Mouse (Mus musculus): ENCODE measurements around the gene Il1r2. TPM values are rescaled to one million over a fixed set of nuclear protein-coding genes. Genes with fewer than 3 reads are reported as not detected.
A peak's percentile ranks its signal among the peaks of the same experiment; 100 is the strongest.

The Il1r2 gene
- polyA plus RNA-seq, 1 experiment from 2014 or later: 2.2 TPM

GRCm38 (mm10) chr1:40106719-40107118 lies 32.8 kb downstream of the Il1r2 start:
- WGBS: 64% methylated on average over 4 of the region's 4 CpGs
- no peaks in the 10 kb centered on the region for H3K27me3 ChIP-seq (ENCODE audit: control insufficient read depth, insufficient read depth, low read length)
- H3K36me3 ChIP-seq (ENCODE audit: control insufficient read depth, insufficient read depth): no peaks in the 10 kb centered on the region
- no peaks in the 10 kb centered on the region for H3K4me1 ChIP-seq (ENCODE audit: control insufficient read depth, insufficient read depth, low read length)
- H3K9me3 ChIP-seq (replicated peaks; ENCODE audit: control insufficient read depth, low read length): no peaks in the 10 kb centered on the region
- no peak overlapping the region for H3K9ac ChIP-seq (ENCODE audit: low read length)
- no peak overlapping the region for H3K27ac ChIP-seq (ENCODE audit: low read length)
- no peak overlapping the region for H3K4me2 ChIP-seq (ENCODE audit: low read depth, low read length)
- ATAC-seq (replicated peaks; ENCODE audit: extremely low read depth, insufficient read depth, low FRiP score): 0 out of 2 replicates have a peak, but pooled peaks have one; percentile 23
- H3K4me3 ChIP-seq (ENCODE audit: low read length): no peak overlapping the region

GRCm38 (mm10) chr1:40107971-40108749 lies 34.3 kb downstream of the Il1r2 start:
- Histone ChIP-seq H3K9me3 (replicated peaks; ENCODE audit: control insufficient read depth, low read length) (no peaks in the 10 kb centered on the region), H3K27me3 (ENCODE audit: control insufficient read depth, insufficient read depth, low read length) (no peaks in the 10 kb centered on the region), H3K4me1 (ENCODE audit: control insufficient read depth, insufficient read depth, low read length) (no peaks in the 10 kb centered on the region), H3K27ac (ENCODE audit: low read length) (no peak overlapping the region), H3K4me2 (ENCODE audit: low read depth, low read length) (no peak overlapping the region), H3K4me3 (ENCODE audit: low read length) (no peak overlapping the region), H3K9ac (ENCODE audit: low read length) (no peak overlapping the region), H3K36me3 (ENCODE audit: control insufficient read depth, insufficient read depth) (no peaks in the 10 kb centered on the region)
- ATAC-seq (replicated peaks; ENCODE audit: extremely low read depth, insufficient read depth, low FRiP score): no peak
- 74% methylated on average over 5 of the region's 5 CpGs for WGBS

GRCm38 (mm10) chr1:40109736-40110135 lies 35.9 kb downstream of the Il1r2 start:
- H3K4me3 ChIP-seq (ENCODE audit: low read length): no peak overlapping the region
- no peak overlapping the region for H3K9ac ChIP-seq (ENCODE audit: low read length)
- H3K27me3 ChIP-seq (ENCODE audit: control insufficient read depth, insufficient read depth, low read length): no peaks in the 10 kb centered on the region
- WGBS: 53% methylated on average over 6 of the region's 6 CpGs
- H3K4me1 ChIP-seq (ENCODE audit: control insufficient read depth, insufficient read depth, low read length): no peaks in the 10 kb centered on the region
- no peak overlapping the region for H3K27ac ChIP-seq (ENCODE audit: low read length)
- no peak overlapping the region for H3K4me2 ChIP-seq (ENCODE audit: low read depth, low read length)
- H3K36me3 ChIP-seq (ENCODE audit: control insufficient read depth, insufficient read depth): no peaks in the 10 kb centered on the region
- ATAC-seq (replicated peaks; ENCODE audit: extremely low read depth, insufficient read depth, low FRiP score): no peak
- no peaks in the 10 kb centered on the region for H3K9me3 ChIP-seq (replicated peaks; ENCODE audit: control insufficient read depth, low read length)

DNA sequence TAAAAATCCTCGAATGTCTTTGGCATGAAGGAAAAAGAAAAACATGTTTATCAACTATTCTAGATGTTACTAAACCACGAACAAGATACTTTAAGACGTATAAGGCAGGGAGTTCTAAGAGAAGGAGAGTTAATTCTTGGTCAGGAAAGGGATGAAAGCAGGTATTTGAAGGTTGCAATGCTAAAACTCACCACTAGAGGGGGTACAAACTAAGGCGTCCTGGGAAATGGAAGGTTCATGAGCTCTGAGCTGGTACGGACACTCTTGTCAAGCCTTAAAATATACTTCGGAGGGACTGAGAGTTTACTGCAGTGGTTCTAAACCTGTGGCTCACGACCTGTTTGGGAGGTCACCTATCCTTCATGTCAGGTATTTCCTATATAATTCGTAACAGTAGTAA lies 41.4 kb downstream of the Il1r2 start:
- Histone ChIP-seq H3K36me3 (ENCODE audit: control insufficient read depth, insufficient read depth) (no peaks in the 10 kb centered on the region), H3K27ac (ENCODE audit: low read length) (no peak overlapping the region), H3K4me2 (ENCODE audit: low read depth, low read length) (no peak overlapping the region), H3K9me3 (replicated peaks; ENCODE audit: control insufficient read depth, low read length) (no peaks in the 10 kb centered on the region), H3K27me3 (ENCODE audit: control insufficient read depth, insufficient read depth, low read length) (no peaks in the 10 kb centered on the region), H3K9ac (ENCODE audit: low read length) (no peak overlapping the region), H3K4me1 (ENCODE audit: control insufficient read depth, insufficient read depth, low read length) (no peaks in the 10 kb centered on the region), H3K4me3 (ENCODE audit: low read length) (no peak overlapping the region)
- 44% methylated on average over 8 of the region's 8 CpGs for WGBS
- no peak for ATAC-seq (replicated peaks; ENCODE audit: extremely low read depth, insufficient read depth, low FRiP score)

GRCm38 (mm10) chr1:40116422-40116821 lies 42.5 kb downstream of the Il1r2 start:
- ATAC-seq (replicated peaks; ENCODE audit: extremely low read depth, insufficient read depth, low FRiP score): peak; percentile 28; the same call in 1 of the 2 replicates
- no peaks in the 10 kb centered on the region for H3K4me1 ChIP-seq (ENCODE audit: control insufficient read depth, insufficient read depth, low read length)
- no peak overlapping the region for H3K4me3 ChIP-seq (ENCODE audit: low read length)
- H3K9me3 ChIP-seq (replicated peaks; ENCODE audit: control insufficient read depth, low read length): no peaks in the 10 kb centered on the region
- H3K36me3 ChIP-seq (ENCODE audit: control insufficient read depth, insufficient read depth): no peaks in the 10 kb centered on the region
- no peak overlapping the region for H3K27ac ChIP-seq (ENCODE audit: low read length)
- H3K9ac ChIP-seq (ENCODE audit: low read length): no peak overlapping the region
- H3K27me3 ChIP-seq (ENCODE audit: control insufficient read depth, insufficient read depth, low read length): no peaks in the 10 kb centered on the region
- no peak overlapping the region for H3K4me2 ChIP-seq (ENCODE audit: low read depth, low read length)
- 5% methylated on average over 8 of the region's 8 CpGs for WGBS

- H3K27ac ChIP-seq (ENCODE audit: low read length): no peak overlapping the region
- H3K9me3 ChIP-seq (replicated peaks; ENCODE audit: control insufficient read depth, low read length): no peaks in the 10 kb centered on the region
- no peak overlapping the region for H3K4me3 ChIP-seq (ENCODE audit: low read length)
- no peaks in the 10 kb centered on the region for H3K4me1 ChIP-seq (ENCODE audit: control insufficient read depth, insufficient read depth, low read length)
- no peak overlapping the region for H3K9ac ChIP-seq (ENCODE audit: low read length)
- no peak overlapping the region for H3K4me2 ChIP-seq (ENCODE audit: low read depth, low read length)
- no peak for ATAC-seq (replicated peaks; ENCODE audit: extremely low read depth, insufficient read depth, low FRiP score)
- H3K27me3 ChIP-seq (ENCODE audit: control insufficient read depth, insufficient read depth, low read length): no peaks in the 10 kb centered on the region
- WGBS: 48% methylated on average over 9 of the region's 10 CpGs
- H3K36me3 ChIP-seq (ENCODE audit: control insufficient read depth, insufficient read depth): no peaks in the 10 kb centered on the region
Measured at GRCm38 (mm10) chr1:40117565-40117964, 43.7 kb downstream of the Il1r2 start.

GRCm38 (mm10) chr1:40124237-40124636 lies 50.4 kb downstream of the Il1r2 start:
- Histone ChIP-seq H3K4me2 (ENCODE audit: low read depth, low read length) (no peak overlapping the region), H3K9ac (ENCODE audit: low read length) (no peak overlapping the region), H3K4me1 (ENCODE audit: control insufficient read depth, insufficient read depth, low read length) (no peaks in the 10 kb centered on the region), H3K9me3 (replicated peaks; ENCODE audit: control insufficient read depth, low read length) (no peaks in the 10 kb centered on the region), H3K27ac (ENCODE audit: low read length) (no peak overlapping the region), H3K4me3 (ENCODE audit: low read length) (no peak overlapping the region), H3K36me3 (ENCODE audit: control insufficient read depth, insufficient read depth) (no peaks in the 10 kb centered on the region), H3K27me3 (ENCODE audit: control insufficient read depth, insufficient read depth, low read length) (no peaks in the 10 kb centered on the region)
- WGBS: 54% methylated on average over 4 of the region's 4 CpGs
- no peak for ATAC-seq (replicated peaks; ENCODE audit: extremely low read depth, insufficient read depth, low FRiP score)

GRCm38 (mm10) chr1:40128481-40128880 lies 54.6 kb downstream of the Il1r2 start:
- no peak overlapping the region for H3K27ac ChIP-seq (ENCODE audit: low read length)
- H3K4me1 ChIP-seq (ENCODE audit: control insufficient read depth, insufficient read depth, low read length): no peaks in the 10 kb centered on the region
- H3K4me2 ChIP-seq (ENCODE audit: low read depth, low read length): no peak overlapping the region
- no peak overlapping the region for H3K4me3 ChIP-seq (ENCODE audit: low read length)
- no peaks in the 10 kb centered on the region for H3K27me3 ChIP-seq (ENCODE audit: control insufficient read depth, insufficient read depth, low read length)
- H3K9ac ChIP-seq (ENCODE audit: low read length): no peak overlapping the region
- ATAC-seq (replicated peaks; ENCODE audit: extremely low read depth, insufficient read depth, low FRiP score): no peak
- 89% methylated on average over 4 of the region's 4 CpGs for WGBS
- H3K36me3 ChIP-seq (ENCODE audit: control insufficient read depth, insufficient read depth): no peaks in the 10 kb centered on the region
- no peaks in the 10 kb centered on the region for H3K9me3 ChIP-seq (replicated peaks; ENCODE audit: control insufficient read depth, low read length)

- Histone ChIP-seq H3K4me3 (ENCODE audit: low read length) (no peak overlapping the region), H3K27ac (ENCODE audit: low read length) (no peak overlapping the region), H3K9ac (ENCODE audit: low read length) (no peak overlapping the region), H3K4me1 (ENCODE audit: control insufficient read depth, insufficient read depth, low read length) (no peaks in the 10 kb centered on the region), H3K36me3 (ENCODE audit: control insufficient read depth, insufficient read depth) (no peaks in the 10 kb centered on the region), H3K9me3 (replicated peaks; ENCODE audit: control insufficient read depth, low read length) (no peaks in the 10 kb centered on the region), H3K4me2 (ENCODE audit: low read depth, low read length) (no peak overlapping the region), H3K27me3 (ENCODE audit: control insufficient read depth, insufficient read depth, low read length) (no peaks in the 10 kb centered on the region)
- ATAC-seq (replicated peaks; ENCODE audit: extremely low read depth, insufficient read depth, low FRiP score): no peak
- 60% methylated on average over 2 of the region's 2 CpGs for WGBS
Measured at GRCm38 (mm10) chr1:40129321-40129720, 55.4 kb downstream of the Il1r2 start.
